Mouse (Mus musculus) heart, postnatal 0 days (tissue): ENCODE measurements around the gene Mfap2.

ENCODE experiments used
- CTCF ChIP-seq: IDR thresholded peaks from 2 replicates; pipeline ENCODE4 v1.5.1; 2016; ENCODE audit warnings: antibody characterized with exemption, control low read depth, low read depth
- EP300 ChIP-seq: IDR thresholded peaks from 2 replicates; pipeline ENCODE4 v1.6.1; 2016; ENCODE audit warnings: antibody characterized with exemption, low read depth

DNA sequence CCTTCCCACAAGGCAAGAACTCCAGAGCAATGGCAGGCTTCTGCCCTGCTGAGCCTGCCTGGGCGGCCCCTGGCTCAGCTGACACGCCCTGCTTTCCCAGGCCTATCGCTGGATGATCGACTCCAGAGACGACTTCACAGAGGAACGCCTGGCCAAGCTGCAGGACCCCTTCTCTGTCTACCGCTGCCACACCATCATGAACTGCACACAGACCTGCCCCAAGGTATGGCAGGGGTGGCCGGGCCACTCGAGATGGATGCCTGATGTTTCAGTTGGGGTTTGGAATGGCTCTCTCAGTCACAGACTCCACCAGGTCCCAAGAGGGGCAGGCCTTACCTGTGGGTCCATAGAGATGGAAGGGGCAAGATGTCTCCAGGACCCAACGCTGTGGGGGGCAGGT is 32.9 kb upstream of the Mfap2 start:
- TF ChIP-seq CTCF = no peak
- TF ChIP-seq EP300 = no peak
